Mouse (Mus musculus): ENCODE results near the gene Mmp15. TPM values are rescaled to one million over a fixed set of nuclear protein-coding genes. Genes with fewer than 3 reads are reported as not detected.

The Mmp15 gene
- polyA plus RNA-seq (2015; fragmentation: Illumina TruSeq; extraction: RNeasy Lipid Tissue Mini Kit (QIAGEN cat#74804); ENCODE audit: insufficient read depth, low replicate concordance), result 1.1 TPM

DNA sequence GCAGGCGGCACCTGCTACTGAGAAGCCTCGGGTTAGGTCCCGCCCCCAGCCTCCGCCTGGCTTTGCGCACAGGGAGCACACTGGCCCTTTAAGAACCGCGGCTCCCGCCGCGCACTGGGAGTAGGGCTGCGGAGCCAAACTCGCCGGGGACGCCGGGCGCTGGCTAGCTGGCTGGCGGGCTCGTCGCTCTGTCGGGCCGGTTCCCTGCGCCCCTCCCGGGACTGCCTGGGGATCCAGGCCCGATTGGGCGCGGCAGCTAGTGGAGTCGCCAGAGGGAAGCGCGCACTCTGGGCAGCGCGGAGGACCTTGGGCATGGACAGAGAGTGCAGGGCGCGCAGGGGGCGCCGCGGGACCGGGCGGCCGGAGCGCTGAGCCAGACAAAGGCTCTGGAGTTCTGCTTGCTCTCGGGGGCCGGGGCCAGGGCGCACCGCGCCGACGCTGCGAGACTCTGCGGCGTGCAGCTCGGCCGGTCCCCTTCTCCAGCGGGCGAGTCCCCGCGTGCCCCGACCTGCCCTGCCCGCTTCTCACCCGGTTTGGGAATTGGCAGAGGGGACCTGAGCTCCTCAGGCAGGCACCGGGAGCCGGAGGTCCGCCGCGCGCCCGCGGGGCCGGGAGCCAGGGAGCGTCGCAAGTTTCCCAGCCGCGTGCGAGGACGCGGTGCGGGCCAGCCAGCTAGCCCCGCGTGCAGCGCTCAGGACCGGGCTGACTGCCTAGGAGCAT lies at the start of gene Mmp15:
Mmp15 (plus strand) TSS at position 118 of the 720 bp plus-strand sequence.

DNA sequence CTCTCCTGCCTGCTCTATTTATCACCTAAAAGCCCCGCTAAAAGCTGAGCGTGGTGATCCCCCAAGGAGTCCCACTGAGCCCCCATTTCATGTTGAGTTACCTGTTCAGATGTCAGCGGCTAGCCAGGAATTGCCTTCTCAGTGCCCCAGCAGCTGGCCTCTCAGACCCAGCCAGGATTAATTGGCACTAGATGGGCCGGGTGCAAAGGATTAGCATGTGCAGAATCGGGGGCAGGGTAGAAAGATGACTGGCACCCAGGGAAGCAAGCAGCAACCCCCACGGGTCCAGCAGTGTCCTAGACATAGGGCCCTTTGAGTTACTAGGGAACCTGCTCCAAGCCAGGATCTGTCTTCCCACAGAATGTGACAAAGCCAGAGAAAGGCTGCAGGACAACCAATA lies 45.6 kb upstream of the Mmp15 start, which contains the start of gene Cngb1:
Cngb1 (minus strand) TSS at position 155 of the 400 bp plus-strand sequence.

DNA sequence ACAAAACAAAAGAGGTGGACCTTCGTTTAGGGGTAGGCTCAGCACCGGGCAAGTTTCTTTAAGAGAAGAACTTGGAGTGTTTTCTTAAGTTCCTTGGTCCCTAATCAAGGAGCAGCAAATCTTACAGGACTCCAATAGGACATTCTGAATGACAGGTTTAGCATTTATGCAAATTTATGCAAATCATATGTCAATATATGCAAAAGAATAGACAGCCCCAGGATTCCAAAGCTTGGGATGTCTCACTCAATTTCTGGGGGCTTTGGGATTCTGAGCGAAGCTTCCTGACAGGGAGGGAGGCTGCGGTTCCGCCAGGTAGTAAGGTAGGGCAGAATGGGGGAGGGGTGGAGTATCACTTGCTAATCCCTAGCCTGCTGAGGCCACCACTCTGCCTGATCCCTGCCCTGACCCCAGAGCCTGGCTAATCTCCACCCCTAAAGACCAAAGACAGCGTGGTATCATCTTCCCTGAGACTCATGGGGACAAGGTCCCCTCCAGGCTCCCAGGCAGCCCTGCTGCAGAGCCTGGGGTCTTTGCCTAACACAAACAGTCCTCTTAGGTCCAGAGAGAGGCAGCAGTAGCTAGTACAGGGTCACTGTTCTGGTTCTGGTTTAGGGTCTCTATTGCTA lies 41.6 kb upstream of the Mmp15 start, which contains the start of gene Tepp:
Tepp (plus strand) TSS at position 225 of the 629 bp plus-strand sequence.

DNA sequence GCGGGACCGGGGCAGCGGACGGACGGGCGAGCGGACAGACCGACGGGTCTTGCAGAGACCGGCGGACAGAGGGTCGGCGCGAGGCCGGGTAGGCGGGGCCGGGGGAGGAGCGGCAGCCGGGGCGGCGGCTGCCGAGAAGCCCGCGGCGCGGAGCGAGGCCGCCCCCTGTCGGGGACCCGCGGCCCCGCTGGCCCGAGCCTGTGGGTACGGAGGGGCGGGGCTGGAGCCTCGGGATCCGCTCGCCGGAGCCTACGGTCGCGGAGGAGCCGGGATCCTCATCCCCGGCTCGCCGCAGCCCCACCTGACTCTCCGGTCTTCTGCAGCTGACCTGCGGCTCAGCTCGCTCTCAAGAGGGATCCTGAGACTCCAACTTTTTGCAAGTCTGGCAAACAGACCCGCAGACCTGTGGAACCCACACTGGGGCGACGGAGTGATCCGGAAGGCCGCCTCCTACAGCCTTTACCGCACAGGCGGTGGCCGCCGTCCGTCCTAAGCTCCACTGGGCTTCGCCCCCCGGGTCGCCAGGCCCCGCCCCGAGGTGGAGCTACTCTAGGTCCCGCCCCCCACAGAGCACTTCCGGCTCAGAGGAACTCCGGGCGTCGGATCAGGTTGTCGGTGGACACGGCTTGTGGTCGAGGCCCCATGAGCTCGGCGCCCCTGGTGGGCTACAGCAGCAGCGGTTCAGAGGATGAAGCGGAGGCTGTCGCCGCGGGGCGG lies 20.2 kb upstream of the Mmp15 start, which contains the start of the genes Zfp319 and Usb1:
Zfp319 (minus strand) TSS at position 231 of the 717 bp plus-strand sequence.
Usb1 (plus strand) TSS at position 565 of the 717 bp plus-strand sequence.

Other genes starting within 250 kb of the Mmp15 start
- gene Kifc3, start 149.5 kb upstream of the Mmp15 start, polyA plus RNA-seq (2015; fragmentation: Illumina TruSeq; extraction: RNeasy Lipid Tissue Mini Kit (QIAGEN cat#74804); ENCODE audit: insufficient read depth, low replicate concordance), result 1.2 TPM
- 0.28 TPM for gene Cngb1, start 45.7 kb upstream of the Mmp15 start, polyA plus RNA-seq (2015; fragmentation: Illumina TruSeq; extraction: RNeasy Lipid Tissue Mini Kit (QIAGEN cat#74804); ENCODE audit: insufficient read depth, low replicate concordance)
- gene Tepp, start 41.7 kb upstream of the Mmp15 start, polyA plus RNA-seq (2015; fragmentation: Illumina TruSeq; extraction: RNeasy Lipid Tissue Mini Kit (QIAGEN cat#74804); ENCODE audit: insufficient read depth, low replicate concordance), result 1.2 TPM
- gene Zfp319, start 20.3 kb upstream of the Mmp15 start, polyA plus RNA-seq (2015; fragmentation: Illumina TruSeq; extraction: RNeasy Lipid Tissue Mini Kit (QIAGEN cat#74804); ENCODE audit: insufficient read depth, low replicate concordance), result 6.6 TPM
- 24.3 TPM for gene Usb1, start 20.0 kb upstream of the Mmp15 start, polyA plus RNA-seq (2015; fragmentation: Illumina TruSeq; extraction: RNeasy Lipid Tissue Mini Kit (QIAGEN cat#74804); ENCODE audit: insufficient read depth, low replicate concordance)
- 46.9 TPM for gene Cfap20, start 82.6 kb downstream of the Mmp15 start, polyA plus RNA-seq (2015; fragmentation: Illumina TruSeq; extraction: RNeasy Lipid Tissue Mini Kit (QIAGEN cat#74804); ENCODE audit: insufficient read depth, low replicate concordance)
- 111 TPM for gene Csnk2a2, start 137.8 kb downstream of the Mmp15 start, polyA plus RNA-seq (2015; fragmentation: Illumina TruSeq; extraction: RNeasy Lipid Tissue Mini Kit (QIAGEN cat#74804); ENCODE audit: insufficient read depth, low replicate concordance)
- not detected for gene Ccdc113, start 181.8 kb downstream of the Mmp15 start, polyA plus RNA-seq (2015; fragmentation: Illumina TruSeq; extraction: RNeasy Lipid Tissue Mini Kit (QIAGEN cat#74804); ENCODE audit: insufficient read depth, low replicate concordance)
- not detected for gene Prss54, start 224.1 kb downstream of the Mmp15 start, polyA plus RNA-seq (2015; fragmentation: Illumina TruSeq; extraction: RNeasy Lipid Tissue Mini Kit (QIAGEN cat#74804); ENCODE audit: insufficient read depth, low replicate concordance)